Mouse (Mus musculus) adrenal gland, adult 18-20 months (tissue): ENCODE data around the gene Tmem141. TPM values are rescaled to one million over a fixed set of nuclear protein-coding genes. Genes with fewer than 3 reads are reported as not detected.

Experiments
- DNase-seq, 2 experiments: peaks; one replicate each; pipeline ENCODE4 v3.0.0; 2021 to 2022; ENCODE audit warnings: low spot score in 2 of 2
- long read RNA-seq, 2 experiments: library from polyadenylated mRNA; stranded (forward); transcript quantifications; one replicate each; pipeline ENCODE4 v2.0.0; 2021
- total RNA-seq, 2 experiments: library from RNA; stranded (reverse); gene quantifications; 1 replicate in 1 of 2; 2 replicates in 1 of 2; pipeline ENCODE4 v1.2.3; 2021

Tmem141 gene
- 10 to 100 TPM; 14.6 to 38.7 TPM for total RNA-seq
- long read RNA-seq, experiment 1, partial matches to known transcripts = 1 of 7 reads
- long read RNA-seq, experiment 1, other reads (novel, unspliced or antisense) = 1 of 7 reads
- long read RNA-seq, experiment 2, transcript Tmem141-206 (4 exons, 975 nt) = minor isoform, 21 of 77 reads
- long read RNA-seq, experiment 2, transcript Tmem141-202 (4 exons, 583 nt) = minor isoform, 5 of 77 reads
- long read RNA-seq, experiment 2, transcript Tmem141-205 (5 exons, 795 nt) = major isoform, 30 of 77 reads
- long read RNA-seq, experiment 2, partial matches to known transcripts = 5 of 77 reads
- long read RNA-seq, experiment 2, other reads (novel, unspliced or antisense) = 16 of 77 reads

DNA sequence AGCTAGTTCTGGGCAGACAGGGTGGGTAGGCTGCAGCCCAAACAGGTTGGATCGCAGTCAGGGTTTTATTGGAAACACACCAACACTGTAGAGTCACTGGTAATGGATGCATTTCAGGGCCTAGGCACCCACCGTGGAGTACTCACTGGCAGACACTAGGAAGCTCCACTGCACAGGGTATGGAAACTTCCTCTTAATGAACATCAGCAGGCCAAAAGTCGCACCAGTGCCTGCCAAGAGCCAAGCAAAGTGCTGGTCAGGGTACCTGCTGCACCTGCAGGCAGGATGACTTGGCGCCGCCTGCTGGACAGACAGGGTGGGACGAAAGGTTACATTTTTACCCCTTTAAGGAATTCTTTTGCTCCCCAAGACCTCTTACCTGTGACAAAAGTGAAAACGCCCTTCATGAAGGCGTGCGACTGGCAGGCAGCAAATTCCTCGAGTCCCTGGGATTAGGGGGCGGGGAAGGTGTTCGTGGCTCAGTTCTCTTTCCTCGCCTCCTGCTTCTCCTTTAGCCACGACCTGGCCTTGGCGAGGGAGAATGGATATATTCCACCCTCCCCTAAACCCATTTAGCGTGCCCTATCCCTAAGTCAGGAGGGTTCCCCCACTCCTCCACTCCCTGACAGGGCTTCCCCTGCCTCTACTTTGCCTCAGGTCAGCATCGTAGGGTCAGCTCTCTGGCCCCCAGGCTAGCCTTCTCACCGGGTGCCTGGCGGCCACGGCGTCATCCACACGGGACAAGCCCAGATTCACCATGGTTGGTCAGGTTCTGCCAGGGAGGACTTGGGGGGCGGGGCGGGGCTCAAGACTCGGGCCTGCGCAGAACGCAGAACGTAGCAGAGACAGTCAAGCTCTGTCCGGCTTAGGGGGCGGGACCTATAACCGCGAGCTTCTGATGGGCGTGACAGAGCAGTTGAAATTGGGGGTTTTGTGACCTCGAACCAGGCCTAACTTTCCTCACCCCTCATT, at the start of gene Tmem141:
TSS of gene Tmem141 (minus strand) at position 777 of the 972 bp plus-strand sequence.
- peak; percentile 84 for DNase-seq

DNA sequence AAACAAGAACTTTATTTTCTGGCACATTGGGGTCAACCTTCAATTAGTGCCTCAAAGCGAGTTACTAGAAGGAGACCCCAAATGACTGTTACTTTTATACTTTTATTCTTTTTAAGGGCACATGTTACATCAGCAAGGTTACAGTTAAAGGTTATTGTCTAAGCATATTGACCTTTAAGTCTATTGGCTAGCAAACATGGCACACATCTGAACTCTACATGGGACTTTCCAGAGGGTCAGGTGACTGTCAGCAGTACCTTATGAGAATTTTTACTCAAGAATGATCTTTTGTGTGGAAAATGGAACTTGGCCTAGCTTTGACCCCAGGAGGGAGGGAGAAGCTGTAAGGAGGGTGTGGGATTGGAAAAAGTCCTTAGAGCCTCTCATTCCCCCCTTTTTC, 44.7 kb upstream of the Tmem141 start:
- no peak for DNase-seq

DNA sequence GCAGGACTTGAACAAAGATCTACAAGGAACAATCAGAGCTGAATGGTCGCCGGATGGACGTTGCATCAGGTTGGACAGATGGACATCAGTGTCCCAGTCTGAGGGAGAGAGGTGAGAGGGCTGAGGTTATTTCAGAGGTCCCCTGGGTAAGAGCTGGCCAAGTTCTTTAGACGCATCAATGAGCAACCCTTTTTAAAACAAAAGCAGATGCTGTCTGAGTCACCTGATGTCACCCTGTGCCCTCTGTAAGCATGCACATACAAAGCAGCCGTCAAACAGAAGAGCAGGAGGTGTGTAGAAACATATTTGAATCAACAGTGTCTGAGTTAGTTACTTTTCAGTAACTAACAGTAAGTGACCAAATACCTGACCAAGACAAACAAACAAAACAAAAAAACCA, 42.3 kb upstream of the Tmem141 start:
- no peak for DNase-seq

DNA sequence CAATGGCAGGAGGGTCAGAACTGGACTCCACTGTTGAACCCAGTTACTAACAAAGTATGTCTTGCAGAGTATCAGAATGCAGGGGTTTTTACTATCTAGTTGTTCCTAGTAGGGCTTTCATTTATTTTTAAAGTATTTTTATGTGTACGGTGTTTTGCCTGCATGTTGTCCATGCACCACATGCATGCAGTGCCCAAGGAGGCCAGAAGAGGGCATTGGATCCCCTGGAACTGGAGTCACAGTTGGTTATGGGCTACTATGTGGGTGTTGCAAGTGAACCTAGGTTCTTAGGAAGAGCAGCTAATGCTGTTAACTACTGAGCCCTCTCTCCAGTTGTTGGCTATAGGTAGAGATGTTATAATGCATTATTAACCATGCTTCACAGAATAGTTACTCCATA, 41.7 kb upstream of the Tmem141 start:
- DNase-seq = peak; percentile 70 to 77

DNA sequence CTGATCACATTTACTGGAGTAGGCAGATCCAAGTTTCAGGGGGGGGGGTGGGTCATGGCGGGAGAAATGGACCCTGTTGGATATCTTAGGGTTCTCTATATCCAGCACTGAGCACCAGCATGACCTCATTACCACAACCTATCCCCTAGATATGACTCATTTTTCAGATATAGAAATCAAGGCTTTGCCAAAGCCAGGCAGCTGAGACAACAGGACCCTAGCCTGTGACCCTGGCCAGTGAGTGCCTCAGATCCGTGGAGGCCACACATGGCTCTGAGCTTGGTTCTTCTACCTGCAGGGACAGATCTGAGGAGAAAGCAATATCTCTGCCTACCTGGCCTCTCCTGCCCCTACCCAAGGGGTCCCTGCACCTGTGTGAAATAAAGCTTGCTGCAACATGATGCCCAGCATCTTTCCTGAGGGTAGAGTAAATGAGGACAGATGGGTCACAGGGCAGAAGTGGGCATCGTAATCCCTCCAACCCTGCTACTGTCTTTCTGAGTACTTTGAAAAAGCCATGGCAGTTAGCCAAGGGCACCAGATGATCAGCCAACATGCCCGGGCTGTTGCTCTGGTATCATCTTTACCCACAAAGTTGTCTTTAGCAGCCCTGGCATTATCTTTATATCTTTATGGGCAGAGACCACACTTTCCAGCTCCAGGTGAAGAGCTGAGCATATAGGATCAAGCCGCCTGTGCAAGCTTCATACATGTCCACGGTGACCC, 39.6 kb upstream of the Tmem141 start:
- DNase-seq = no peak

DNA sequence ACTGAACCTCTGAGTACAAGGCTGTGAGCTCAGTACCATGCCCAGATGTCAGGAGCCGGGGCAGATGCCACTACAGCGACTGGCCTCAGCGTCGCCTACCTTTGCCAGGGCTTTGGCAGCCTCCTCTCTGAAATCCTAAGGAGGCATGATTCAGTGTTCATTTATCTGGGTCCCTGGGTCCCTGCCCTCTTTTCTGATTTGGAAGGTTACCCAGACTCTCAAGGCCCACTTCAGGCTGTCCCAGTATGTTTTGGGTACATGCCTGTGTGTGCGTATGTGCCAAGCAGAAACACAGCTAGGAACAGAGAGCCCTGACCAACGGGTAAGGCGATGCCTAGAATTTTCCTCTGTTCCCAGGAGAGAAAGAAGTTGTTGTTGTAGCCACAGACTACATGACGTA, 38.5 kb upstream of the Tmem141 start:
- DNase-seq = no peak

DNA sequence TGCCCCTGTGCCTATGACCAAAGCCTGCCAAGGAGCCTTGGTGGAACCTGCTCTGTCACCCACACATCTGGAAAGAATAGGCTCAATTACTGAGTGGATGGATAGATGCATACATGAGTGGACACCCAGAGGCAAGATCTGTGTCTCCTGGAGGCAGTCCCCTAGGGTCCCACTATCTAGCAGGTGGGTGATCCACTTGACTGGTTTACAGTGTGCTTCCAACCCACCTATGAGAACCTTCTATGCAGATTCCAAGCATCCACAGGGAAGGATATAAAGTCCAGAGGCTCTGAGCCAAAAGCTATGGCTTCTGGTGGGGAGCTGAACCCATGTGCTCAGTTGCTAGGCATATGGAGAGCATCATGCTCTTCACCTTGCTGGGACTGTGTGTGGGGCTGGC, 35.8 kb upstream of the Tmem141 start, which contains the start of gene Lcn5:
TSS of gene Lcn5 (plus strand) at position 301 of the 400 bp plus-strand sequence.
- DNase-seq = no peak

DNA sequence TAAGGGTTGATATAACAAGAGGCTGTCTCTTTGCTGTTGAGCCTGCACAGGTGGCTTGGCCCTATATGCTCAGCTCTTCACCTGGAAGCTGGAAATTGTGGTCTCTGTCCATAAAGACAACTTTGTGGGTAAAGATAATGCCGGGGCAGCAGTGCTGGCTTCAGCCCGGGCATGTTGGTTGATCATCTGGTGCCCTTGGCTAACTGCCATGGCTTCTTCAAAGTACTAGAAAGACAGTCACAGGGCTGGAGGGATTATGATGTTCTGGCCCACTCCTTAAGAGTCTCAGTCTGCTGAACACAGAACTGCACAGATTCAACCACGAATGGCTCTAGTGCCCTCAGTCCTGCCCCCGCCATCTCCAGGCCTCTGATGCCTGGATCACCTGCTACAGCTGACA, 35.4 kb upstream of the Tmem141 start:
- DNase-seq = no peak

DNA sequence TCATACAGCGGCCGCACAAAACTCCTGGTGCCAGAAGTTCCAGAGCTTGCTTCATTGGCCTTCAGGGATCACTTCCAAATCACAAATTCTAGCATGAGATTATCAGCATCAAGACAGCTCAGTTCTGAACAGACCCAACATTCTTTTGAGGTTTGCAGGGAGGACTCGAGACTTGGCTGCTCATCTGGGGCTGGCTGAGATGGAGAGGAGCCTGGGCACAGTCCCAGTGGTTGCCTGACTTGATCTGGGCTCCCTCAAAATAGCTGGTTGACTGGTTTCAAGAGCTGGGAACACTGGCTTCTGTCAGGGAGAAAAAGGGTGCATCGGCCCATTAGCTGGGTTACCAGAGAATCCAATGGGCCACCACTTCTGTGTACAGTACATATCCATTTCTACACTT, 34.9 kb upstream of the Tmem141 start:
- no peak for DNase-seq

DNA sequence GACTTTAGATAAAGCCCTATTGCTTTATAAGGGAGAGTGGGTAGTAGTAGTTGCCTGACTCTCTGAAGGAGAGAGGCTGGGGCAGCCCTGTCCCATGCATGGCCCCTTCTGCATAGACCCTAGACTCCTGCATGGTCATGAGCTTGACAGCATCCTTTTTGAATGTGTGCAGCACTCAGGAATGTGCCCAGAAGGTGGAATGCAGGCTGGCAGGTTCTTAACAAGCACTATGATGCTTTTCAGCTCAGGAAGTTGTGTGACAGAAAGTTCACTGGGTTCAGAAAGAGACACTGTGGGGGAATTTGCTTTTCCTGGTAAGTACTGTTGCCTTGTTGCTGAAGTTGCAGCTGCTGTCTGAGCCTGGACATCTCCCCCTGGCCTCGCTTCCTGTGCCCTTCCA, 32.7 kb upstream of the Tmem141 start:
- DNase-seq = no peak

DNA sequence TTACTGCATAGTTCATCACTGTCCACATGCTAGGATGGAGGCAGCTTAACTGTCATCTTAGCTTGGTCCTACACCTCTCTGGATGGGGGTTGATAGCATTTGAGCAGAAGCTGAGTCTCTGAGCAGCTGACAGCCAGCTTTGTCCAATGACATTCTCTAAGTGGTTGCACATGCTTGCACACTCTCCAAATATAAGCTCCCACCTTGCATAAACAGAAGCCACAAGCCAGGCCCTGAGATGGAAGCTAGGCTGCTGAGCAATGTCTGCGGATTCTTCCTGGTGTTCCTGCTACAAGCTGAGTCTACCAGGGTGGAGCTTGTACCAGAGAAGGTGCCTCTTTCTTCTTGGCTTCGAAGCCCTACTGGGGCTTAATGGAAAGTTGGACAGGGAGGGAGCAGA, 31.1 kb upstream of the Tmem141 start, which contains the start of gene Lcn8:
TSS of gene Lcn8 (plus strand) at position 219 of the 400 bp plus-strand sequence.
- DNase-seq = no peak

DNA sequence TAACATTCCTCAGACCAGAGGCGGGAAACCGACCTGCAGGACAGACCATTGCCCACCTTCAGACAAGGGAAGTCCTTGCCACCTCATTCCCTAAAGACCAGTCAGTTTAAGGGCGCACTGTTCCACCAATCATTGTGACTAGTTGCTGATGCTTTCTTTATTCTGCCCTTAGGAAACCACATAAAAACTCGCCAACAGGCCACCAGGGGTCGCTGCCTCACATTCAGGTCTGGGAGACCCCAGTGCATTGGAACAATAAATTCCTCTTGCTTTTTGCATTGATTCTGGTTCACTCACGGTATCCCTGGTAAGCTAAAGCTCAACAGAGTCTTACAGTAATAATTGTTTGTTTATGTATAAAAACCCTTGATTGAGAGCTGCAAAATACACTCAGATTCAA, 18.1 kb upstream of the Tmem141 start:
- peak; percentile 39 to 55 for DNase-seq

DNA sequence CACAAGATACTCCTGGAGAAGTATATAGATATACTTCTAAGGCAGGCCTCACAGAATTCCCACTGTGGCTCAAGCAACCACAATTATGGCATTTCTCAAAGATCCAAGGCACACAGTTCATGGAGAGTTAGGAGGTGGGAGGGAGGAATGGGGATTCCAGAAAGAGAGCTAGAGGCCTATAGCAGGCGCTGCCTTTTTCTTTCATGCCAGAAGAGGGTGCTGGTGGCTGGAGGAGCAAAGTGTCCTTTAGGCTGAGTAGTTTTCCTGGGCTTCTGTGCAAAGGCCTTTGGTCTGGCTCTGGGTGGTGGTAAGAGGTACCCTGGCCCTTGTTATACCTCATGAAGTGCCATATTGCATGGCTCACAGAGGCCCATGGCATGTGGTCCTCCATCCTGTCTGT, 12.2 kb upstream of the Tmem141 start:
- no peak for DNase-seq

DNA sequence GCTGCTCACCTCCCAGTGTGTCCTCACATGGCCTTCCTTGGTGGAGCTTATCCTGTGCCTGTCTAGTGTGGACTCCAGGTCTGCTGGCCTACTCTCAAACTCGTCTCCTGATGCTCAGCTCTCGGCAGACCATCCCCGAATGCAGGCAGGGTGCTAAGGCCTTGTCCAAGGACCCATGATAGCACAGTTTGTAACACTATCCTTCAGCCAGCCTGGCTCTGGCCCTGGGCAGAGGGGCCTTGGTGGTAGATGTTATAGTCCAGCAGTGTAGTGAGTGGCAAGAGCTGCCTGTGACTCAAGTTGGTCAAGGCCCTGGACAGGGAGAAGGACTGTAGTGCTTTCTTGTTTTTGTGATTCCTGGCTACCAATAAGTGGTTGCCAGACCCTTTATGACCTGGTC, 11.8 kb upstream of the Tmem141 start:
- DNase-seq = no peak

DNA sequence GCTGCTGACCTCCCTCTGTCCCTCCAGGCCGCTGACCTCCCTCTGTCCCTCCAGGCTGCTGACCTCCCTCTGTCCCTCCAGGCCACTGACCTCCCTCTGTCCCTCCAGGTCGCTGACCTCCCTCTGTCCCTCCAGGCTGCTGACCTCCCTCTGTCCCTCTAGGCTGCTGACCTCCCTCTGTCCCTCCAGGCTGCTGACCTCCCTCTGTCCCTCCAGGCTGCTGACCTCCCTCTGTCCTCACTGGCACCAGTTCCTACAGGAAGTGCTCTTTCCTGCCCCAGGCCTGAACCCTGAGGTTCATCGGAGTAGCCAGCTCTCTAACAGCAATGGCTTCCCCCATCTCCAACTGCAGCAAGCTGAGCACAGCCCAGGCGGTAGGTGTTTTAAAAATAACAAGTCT, 6.9 kb upstream of the Tmem141 start:
- no peak for DNase-seq

DNA sequence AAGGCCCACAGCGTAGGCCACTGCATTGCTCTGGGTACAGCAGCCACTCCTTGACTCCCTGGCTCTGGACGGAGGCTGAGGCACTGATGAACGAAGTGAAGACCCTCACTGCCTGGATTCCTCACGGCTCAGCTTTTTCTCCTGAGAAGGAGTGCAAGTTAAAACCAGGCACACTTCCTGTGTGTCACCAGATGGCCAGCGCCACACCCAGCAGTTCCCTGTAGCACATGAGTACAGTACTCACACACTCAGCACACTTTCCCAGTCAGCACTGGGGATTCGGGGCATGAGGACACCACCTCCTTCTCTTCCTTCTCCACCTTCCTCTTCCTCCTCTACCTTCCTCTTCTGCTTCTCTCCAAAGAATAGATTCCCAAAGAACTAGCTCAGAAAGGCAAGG, 6.0 kb upstream of the Tmem141 start, which contains the start of gene Fcna:
TSS of gene Fcna (minus strand) at position 220 of the 400 bp plus-strand sequence.
- DNase-seq = no peak

DNA sequence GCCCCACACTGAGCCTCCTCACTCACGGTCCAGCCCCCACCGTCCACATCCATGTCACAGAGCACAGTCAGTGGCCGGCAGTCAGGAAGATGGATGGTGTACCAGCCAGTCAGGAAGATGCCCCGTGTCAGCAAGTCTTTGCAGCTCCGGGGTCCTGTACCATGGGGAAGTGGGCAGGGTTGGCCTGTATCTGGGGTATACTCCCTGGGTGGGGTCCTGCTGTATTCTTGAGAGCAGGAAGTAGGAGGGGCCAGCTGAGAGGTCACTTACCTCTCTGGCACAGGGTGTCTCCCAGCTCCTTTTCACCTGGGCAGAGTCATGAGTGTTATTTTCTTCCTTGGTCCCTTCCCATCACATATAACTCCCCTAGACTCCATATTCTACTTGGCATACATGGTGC, 4.2 kb upstream of the Tmem141 start:
- no peak for DNase-seq

DNA sequence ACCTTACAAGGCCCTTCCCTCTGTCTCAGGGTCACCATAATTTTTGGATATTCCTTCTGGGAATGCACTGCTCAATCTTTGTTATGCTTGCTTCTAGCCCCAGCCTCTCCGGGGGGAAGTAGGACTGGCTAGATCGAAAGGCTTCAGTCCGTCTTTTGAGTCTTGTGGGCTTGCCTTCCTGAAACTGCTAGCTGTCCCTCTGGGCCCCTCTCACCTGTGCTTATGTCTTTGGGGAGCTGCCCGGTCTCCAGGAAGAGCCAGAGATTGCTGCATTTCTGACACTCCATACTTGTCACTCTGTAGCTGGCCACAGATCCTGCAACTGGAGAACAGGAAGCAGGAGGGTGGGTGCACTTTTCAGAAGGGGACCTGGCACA, 965 bp downstream of the Tmem141 start:
- no peak for DNase-seq

DNA sequence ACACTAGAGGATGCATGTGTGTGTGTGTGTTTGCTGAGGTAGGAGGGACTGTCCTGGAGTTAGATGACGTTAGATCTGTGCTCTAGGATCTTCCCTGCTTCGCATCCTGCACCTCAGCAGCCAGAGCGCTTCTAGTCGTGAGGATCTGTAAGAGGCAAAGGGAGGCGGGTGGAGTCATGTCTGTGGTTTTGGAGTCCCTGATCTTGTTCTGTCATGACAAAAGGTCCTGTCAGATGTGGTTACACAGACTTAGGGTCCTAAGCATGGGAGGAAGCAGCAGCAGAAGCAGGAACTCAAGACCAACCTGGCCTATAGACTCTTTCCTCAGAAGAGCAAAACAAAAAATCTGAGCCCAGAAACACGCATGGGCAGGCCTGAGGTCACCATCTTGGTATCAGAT, 1.4 kb downstream of the Tmem141 start:
- DNase-seq = no peak

DNA sequence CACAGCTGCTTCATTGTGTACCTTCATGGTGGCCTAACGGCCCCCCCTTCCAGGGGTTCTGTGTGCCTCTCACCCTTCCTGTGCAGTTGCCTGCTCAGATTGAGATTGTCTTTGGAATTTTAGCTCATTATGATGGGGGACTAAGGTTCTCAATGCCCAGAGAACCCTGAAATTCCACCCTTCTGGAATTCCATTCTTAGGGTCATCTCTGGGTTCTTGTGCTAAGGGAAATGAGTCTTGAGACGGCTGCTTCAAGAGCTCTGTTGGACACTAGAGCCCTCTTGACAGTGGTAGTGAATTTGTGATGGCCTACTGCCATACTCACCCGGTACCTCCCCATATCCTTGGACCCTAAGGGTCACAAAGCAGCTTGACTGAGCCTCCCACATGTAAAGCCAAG, 4.2 kb downstream of the Tmem141 start, which contains the start of gene Ccdc183:
TSS of gene Ccdc183 (minus strand) at position 101 of the 400 bp plus-strand sequence.
- DNase-seq = no peak

DNA sequence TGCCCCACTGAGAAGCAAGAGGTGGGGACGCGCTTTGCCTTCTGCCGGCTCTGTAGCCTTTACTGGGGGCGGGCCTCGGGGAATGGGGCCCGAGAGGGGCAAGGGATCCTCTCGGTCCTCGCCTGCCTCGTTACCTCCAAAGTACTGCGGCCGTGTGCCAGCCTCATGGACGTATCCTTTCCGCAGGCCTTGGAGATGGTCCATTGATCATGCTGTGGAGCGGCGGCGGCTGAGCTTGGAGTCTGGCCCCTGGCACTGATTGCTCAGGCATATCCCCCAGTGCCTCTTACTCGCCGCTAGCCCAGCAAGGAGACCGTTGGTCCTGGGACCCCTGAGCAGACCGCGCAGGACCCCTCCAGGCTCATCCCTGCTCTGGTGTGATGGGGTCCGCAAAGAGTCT, 5.4 kb downstream of the Tmem141 start:
- DNase-seq = no peak
